Comparison of ENCODE assay signal across 9 mouse cellular contexts in genomic region chr14:22020885-22021284, GRCm38 (mm10). TPM values are rescaled to one million over a fixed set of nuclear protein-coding genes. Genes with fewer than 3 reads are reported as not detected.
DNase-seq lines count a peak whose midpoint lies in the region; ATAC-seq and TF ChIP-seq lines count a peak whose summit lies in the region.
"Had no signal": no experiment of that assay in that cellular context is flagged by ENCODE, and none has a peak within 500 bp of the region (broad histone marks: within the 10 kb centered on the region; RNA-seq: fewer than 3 reads in every experiment).

No protein-coding gene starts in this region.

- H3K4me2 ChIP-seq in embryonic facial prominence, embryonic 12.5 days (replicated peaks), result no peak overlapping the region
- H3K4me2 ChIP-seq in hindbrain, embryonic 16.5 days (ENCODE audit: low read length), result no peak overlapping the region
- H3K4me2 ChIP-seq in liver, embryonic 13.5 days, result no peak overlapping the region

- no peaks in the 10 kb centered on the region for H3K9me3 ChIP-seq in embryonic facial prominence, embryonic 12.5 days
- H3K9me3 ChIP-seq in hindbrain, embryonic 16.5 days (ENCODE audit: control insufficient read depth, low read length), result no peaks in the 10 kb centered on the region
- no peaks in the 10 kb centered on the region for H3K9me3 ChIP-seq in liver, embryonic 13.5 days (replicated peaks)
- H3K9me3 ChIP-seq: liver, embryonic 15.5 days had no signal

- TF ChIP-seq CTCF in brain, embryonic 14.5 days (IDR thresholded peaks at IDR 0.05; ENCODE audit: borderline replicate concordance, extremely low read depth, insufficient read depth, insufficient read length), result peak; percentile 58; the same call in 1 of the 2 replicates

- WGBS in embryonic facial prominence, embryonic 12.5 days, result 30% methylated on average over 2 of the region's 2 CpGs
- 8% methylated on average over 2 of the region's 2 CpGs for WGBS in hindbrain, embryonic 16.5 days
- 29% methylated on average over 2 of the region's 2 CpGs for WGBS in liver, embryonic 13.5 days (ENCODE audit: insufficient replicate concordance)

- no peak overlapping the region for H3K27ac ChIP-seq in embryonic facial prominence, embryonic 12.5 days
- no peak overlapping the region for H3K27ac ChIP-seq in hindbrain, embryonic 16.5 days (ENCODE audit: low read depth, low read length)
- H3K27ac ChIP-seq in liver, embryonic 13.5 days, result no peak overlapping the region
- H3K27ac ChIP-seq: liver, embryonic 15.5 days had no signal

- peak; percentile 14 for DNase-seq in right cerebral cortex, postnatal 4 days
- no peak for DNase-seq in right cerebral cortex, postnatal 25 days
- DNase-seq in brain, embryonic 14.5 days (ENCODE audit: low read depth), result peak; percentile 82
- DNase-seq in liver, embryonic 13.5 days, result no peak
- DNase-seq in splenic B cell, adult 2 months (ENCODE audit: low read depth, low spot score), result peak; percentile 2

- no peaks in the 10 kb centered on the region for H3K36me3 ChIP-seq in embryonic facial prominence, embryonic 12.5 days
- no peaks in the 10 kb centered on the region for H3K36me3 ChIP-seq in hindbrain, embryonic 16.5 days (ENCODE audit: control insufficient read depth, insufficient read depth, low read length)
- no peaks in the 10 kb centered on the region for H3K36me3 ChIP-seq in liver, embryonic 13.5 days
- no peaks in the 10 kb centered on the region for H3K36me3 ChIP-seq in splenic B cell, adult 2 months (ENCODE audit: control insufficient read depth, insufficient read depth, low read length, poor library complexity, severe bottlenecking)
- H3K36me3 ChIP-seq: liver, embryonic 15.5 days had no signal

- H3K4me3 ChIP-seq in embryonic facial prominence, embryonic 12.5 days, result no peak overlapping the region
- no peak overlapping the region for H3K4me3 ChIP-seq in hindbrain, embryonic 16.5 days (ENCODE audit: low read length)
- no peak overlapping the region for H3K4me3 ChIP-seq in liver, embryonic 13.5 days (replicated peaks)

- H3K9ac ChIP-seq in embryonic facial prominence, embryonic 12.5 days, result no peak overlapping the region
- no peak overlapping the region for H3K9ac ChIP-seq in hindbrain, embryonic 16.5 days (ENCODE audit: low read depth, low read length)
- 0 out of 2 replicates have a peak overlapping the region, but pooled peaks have one; percentile 5 for H3K9ac ChIP-seq in liver, embryonic 13.5 days
- H3K9ac ChIP-seq: liver, embryonic 15.5 days had no signal

- H3K27me3 ChIP-seq in embryonic facial prominence, embryonic 12.5 days, result peaks cover 18% of the 10 kb centered on the region
- peaks cover 6% of the 10 kb centered on the region for H3K27me3 ChIP-seq in hindbrain, embryonic 16.5 days (replicated peaks; ENCODE audit: control insufficient read depth, insufficient read depth, low read length)
- H3K27me3 ChIP-seq in liver, embryonic 13.5 days, result peaks cover 7% of the 10 kb centered on the region; the same call in 1 of the 2 replicates
- no peaks in the 10 kb centered on the region for H3K27me3 ChIP-seq in splenic B cell, adult 2 months (ENCODE audit: control insufficient read depth, insufficient read depth, low read length, poor library complexity, severe bottlenecking)

- TF ChIP-seq POLR2A in brain, embryonic 14.5 days (IDR thresholded peaks at IDR 0.05; ENCODE audit: borderline replicate concordance, extremely low read depth, insufficient read depth, insufficient read length, poor library complexity, severe bottlenecking), result no peak

- H3K4me1 ChIP-seq in embryonic facial prominence, embryonic 12.5 days, result peaks cover 12% of the 10 kb centered on the region
- peaks cover 6% of the 10 kb centered on the region for H3K4me1 ChIP-seq in hindbrain, embryonic 16.5 days (ENCODE audit: control insufficient read depth, insufficient read depth, low read depth, low read length)
- peaks cover 24% of the 10 kb centered on the region for H3K4me1 ChIP-seq in liver, embryonic 13.5 days (replicated peaks)

- ATAC-seq in embryonic facial prominence, embryonic 12.5 days (ENCODE audit: insufficient number of reproducible peaks, insufficient read depth, low FRiP score, low TSS enrichment), result 0 out of 2 replicates have a peak, but pooled peaks have one; percentile 41
- ATAC-seq in hindbrain, embryonic 16.5 days, result peak; percentile 50
- 0 out of 2 replicates have a peak, but pooled peaks have one; percentile 8 for ATAC-seq in liver, embryonic 13.5 days (ENCODE audit: low read depth)
- ATAC-seq in CD4-positive, CD25-positive, alpha-beta regulatory T cell, adult 4 months, result no peak

RNA-seq across cellular contexts. Expression of gene Lrmda, which starts 1.4 kb away (rescaled TPM):
- polyA plus RNA-seq in brain, embryonic 14.5 days (2012; rRNA removed), result not detected in 2 replicates
- polyA plus RNA-seq in embryonic facial prominence, embryonic 12.5 days (2016; fragmentation: Nextera tagmentation; extraction: Ambion mirVana), result 0.28 and 0.69 TPM in 2 replicates
- 0.30 and 0.80 TPM in 2 replicates for polyA plus RNA-seq in hindbrain, embryonic 16.5 days (2015; fragmentation: Nextera tagmentation; extraction: Ambion mirVana)
- polyA plus RNA-seq in liver, embryonic 13.5 days (2015; fragmentation: Nextera tagmentation; extraction: Ambion mirVana), result 0.25 and 0.27 TPM in 2 replicates
- not detected for polyA plus RNA-seq in CD4-positive, CD25-positive, alpha-beta regulatory T cell, adult 4 months (2017; shearing (Covaris generic))

RNA-seq across cellular contexts. Expression of gene Zfp503, which starts 31.5 kb away (rescaled TPM):
- polyA plus RNA-seq in brain, embryonic 14.5 days (2012; rRNA removed), result 19.1 and 26.3 TPM in 2 replicates
- polyA plus RNA-seq in embryonic facial prominence, embryonic 12.5 days (2016; fragmentation: Nextera tagmentation; extraction: Ambion mirVana), result 35.5 and 40.3 TPM in 2 replicates
- polyA plus RNA-seq in hindbrain, embryonic 16.5 days (2015; fragmentation: Nextera tagmentation; extraction: Ambion mirVana), result 8.0 and 9.9 TPM in 2 replicates
- 0.82 and 1.4 TPM in 2 replicates for polyA plus RNA-seq in liver, embryonic 13.5 days (2015; fragmentation: Nextera tagmentation; extraction: Ambion mirVana)
- not detected for polyA plus RNA-seq in CD4-positive, CD25-positive, alpha-beta regulatory T cell, adult 4 months (2017; shearing (Covaris generic))

Comparison
In these comparisons a context has a peak if more than half of its experiments do, and no peak if none do; other contexts are left out.
1. DNase-seq: peak in right cerebral cortex, postnatal 4 days (single experiment), brain, embryonic 14.5 days (single experiment) and splenic B cell, adult 2 months (single experiment); none in right cerebral cortex, postnatal 25 days (single experiment) and liver, embryonic 13.5 days (single experiment).